Mouse (Mus musculus) lung, adult 2 months (tissue): Measurements from ENCODE around the gene Shank2.

Experiments used
- CTCF ChIP-seq: fragments of 200-500 bp; IDR thresholded peaks from 2 replicates; pipeline ENCODE4 v1.5.1; 2011; ENCODE audit warnings: mild to moderate bottlenecking, low read length, control low read depth; ENCODE audit not compliant: insufficient read depth
- POLR2A ChIP-seq: fragments of 200-500 bp; IDR thresholded peaks from 2 replicates; pipeline ENCODE4 v1.6.1; 2011; ENCODE audit warnings: low read depth, mild to moderate bottlenecking, control low read depth, low read length, borderline replicate concordance; ENCODE audit errors: extremely low read depth

GRCm38 (mm10) chr7:144052076-144052475 is 50.3 kb downstream of the Shank2 start:
- TF ChIP-seq CTCF (no peak), POLR2A (no peak)
